In genomic region chr9:122786534-122786933, GRCm38 (mm10) we compare ENCODE assay signal across 30 mouse cellular contexts. TPM values are rescaled to one million over a fixed set of nuclear protein-coding genes. Genes with fewer than 3 reads are reported as not detected.
"Had no signal": no experiment of that assay in that cellular context is flagged by ENCODE, and none has a peak within 500 bp of the region (broad histone marks: within the 10 kb centered on the region; RNA-seq: fewer than 3 reads in every experiment).

No protein-coding gene starts in this region.

- DNase-seq: forebrain, postnatal 0 days; gastrocnemius, postnatal 14 days; gastrocnemius, postnatal 36 days; heart, adult 18-20 months; heart, postnatal 14 days; heart, postnatal 36 days; kidney, adult 11 months; kidney, adult 2 months; kidney, adult 9 months; kidney, postnatal 14 days; kidney, postnatal 36 days had no signal

- H3K4me2 ChIP-seq: heart, embryonic 11.5 days; heart, embryonic 13.5 days; heart, embryonic 15.5 days; hindbrain, embryonic 13.5 days; hindbrain, embryonic 15.5 days; kidney, embryonic 15.5 days; limb, embryonic 12.5 days had no signal

- H3K4me3 ChIP-seq: heart, embryonic 13.5 days; heart, embryonic 15.5 days; hindbrain, embryonic 13.5 days; hindbrain, embryonic 15.5 days; kidney, embryonic 15.5 days; left cerebral cortex, adult 2 months; limb, embryonic 10.5 days; limb, embryonic 12.5 days had no signal

- ATAC-seq: forebrain, postnatal 0 days; hindbrain, postnatal 0 days; intestine, embryonic 16.5 days had no signal

- H3K4me1 ChIP-seq: heart, embryonic 13.5 days; heart, embryonic 15.5 days; hindbrain, embryonic 13.5 days; hindbrain, embryonic 15.5 days; kidney, embryonic 15.5 days; limb, embryonic 10.5 days; limb, embryonic 12.5 days had no signal

- H3K36me3 ChIP-seq: heart, embryonic 13.5 days; heart, embryonic 15.5 days; hindbrain, embryonic 13.5 days; hindbrain, embryonic 15.5 days; kidney, embryonic 15.5 days; limb, embryonic 10.5 days; limb, embryonic 12.5 days had no signal

- H3K9ac ChIP-seq: forebrain, postnatal 0 days; heart, embryonic 13.5 days; heart, embryonic 15.5 days; hindbrain, embryonic 13.5 days; hindbrain, embryonic 15.5 days; kidney, embryonic 15.5 days; limb, embryonic 12.5 days had no signal

- H3K9me3 ChIP-seq: heart, embryonic 13.5 days; heart, embryonic 15.5 days; hindbrain, embryonic 13.5 days; hindbrain, embryonic 15.5 days; kidney, embryonic 15.5 days; limb, embryonic 10.5 days; limb, embryonic 12.5 days had no signal

- H3K27me3 ChIP-seq: heart, embryonic 13.5 days; heart, embryonic 15.5 days; hindbrain, embryonic 13.5 days; hindbrain, embryonic 15.5 days; kidney, embryonic 15.5 days; limb, embryonic 12.5 days had no signal

- H3K27ac ChIP-seq: heart, embryonic 13.5 days; heart, embryonic 15.5 days; hindbrain, embryonic 13.5 days; hindbrain, embryonic 15.5 days; hindbrain, postnatal 0 days; kidney, embryonic 15.5 days; kidney, postnatal 0 days; left cerebral cortex, adult 2 months; limb, embryonic 10.5 days; limb, embryonic 12.5 days had no signal

RNA-seq across cellular contexts. Expression of gene Topaz1, which starts 39.4 kb away (rescaled TPM):
- polyA plus RNA-seq: heart, embryonic 11.5 days; heart, embryonic 13.5 days; heart, postnatal 0 days; hindbrain, embryonic 11.5 days; hindbrain, embryonic 13.5 days; hindbrain, embryonic 15.5 days; hindbrain, postnatal 0 days; intestine, embryonic 14.5 days; intestine, embryonic 16.5 days; kidney, adult 2 months; kidney, embryonic 15.5 days; kidney, postnatal 0 days; large intestine, adult 2 months; limb, embryonic 12.5 days; limb, embryonic 14.5 days; liver, adult 2 months had no signal

RNA-seq across cellular contexts. Expression of gene Gm35549, which starts 57.3 kb away (rescaled TPM):
- polyA plus RNA-seq: forebrain, postnatal 0 days; gonadal fat pad, adult 2 months; heart, embryonic 13.5 days; hindbrain, postnatal 0 days; intestine, embryonic 16.5 days; kidney, adult 2 months; large intestine, adult 2 months; liver, adult 2 months had no signal
